Mouse (Mus musculus) right cerebral cortex, adult 2 months (tissue): ENCODE results near the gene Gla.
A peak's percentile ranks its signal among the peaks of the same experiment; 100 is the strongest.

Experiments
- DNase-seq, 2 experiments: peaks; one replicate each; pipeline ENCODE4 v3.0.0; 2021 to 2022; ENCODE audit warnings: low spot score in 2 of 2

Gla gene

DNA sequence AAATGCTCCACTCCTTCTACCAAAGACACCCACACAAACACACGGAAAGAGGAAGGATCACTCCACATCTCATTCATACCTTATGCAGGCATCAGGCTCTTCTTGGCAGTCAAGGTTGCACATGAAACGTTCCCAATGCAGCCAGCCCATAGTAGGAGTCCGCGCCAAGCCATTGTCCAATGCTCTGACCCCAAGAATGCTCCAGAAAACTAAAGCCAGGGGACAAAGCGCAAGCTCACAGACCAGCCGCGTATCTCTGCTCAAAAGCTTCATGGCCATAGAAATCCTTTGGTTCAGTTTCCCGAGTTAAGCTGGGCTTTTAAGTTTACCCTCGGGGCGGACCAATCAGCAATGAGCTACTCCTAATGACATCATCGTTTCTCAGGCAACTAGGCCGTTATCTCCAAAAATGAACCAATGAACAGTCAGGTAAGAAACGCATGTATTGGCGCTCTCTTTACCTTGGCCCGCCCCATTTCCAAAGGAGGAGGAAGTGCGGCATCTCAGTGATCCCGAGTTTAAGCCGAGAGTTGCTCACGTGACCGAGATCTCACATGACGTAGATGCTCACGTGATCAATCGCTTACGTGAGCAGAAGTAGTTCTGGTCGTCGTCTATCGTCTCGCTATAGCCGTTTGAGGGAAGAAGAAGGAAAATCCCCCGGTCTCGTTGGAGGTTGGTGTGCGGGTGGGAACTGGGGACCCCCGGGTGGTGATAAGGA is at the start of gene Gla, which contains the start of gene Hnrnph2:
Gene Gla, minus strand, starts transcription at position 467 of the 721 bp plus-strand sequence.
Gene Hnrnph2, plus strand, starts transcription at position 521 of the 721 bp plus-strand sequence.
- peak; percentile 86 to 93 for DNase-seq

DNA sequence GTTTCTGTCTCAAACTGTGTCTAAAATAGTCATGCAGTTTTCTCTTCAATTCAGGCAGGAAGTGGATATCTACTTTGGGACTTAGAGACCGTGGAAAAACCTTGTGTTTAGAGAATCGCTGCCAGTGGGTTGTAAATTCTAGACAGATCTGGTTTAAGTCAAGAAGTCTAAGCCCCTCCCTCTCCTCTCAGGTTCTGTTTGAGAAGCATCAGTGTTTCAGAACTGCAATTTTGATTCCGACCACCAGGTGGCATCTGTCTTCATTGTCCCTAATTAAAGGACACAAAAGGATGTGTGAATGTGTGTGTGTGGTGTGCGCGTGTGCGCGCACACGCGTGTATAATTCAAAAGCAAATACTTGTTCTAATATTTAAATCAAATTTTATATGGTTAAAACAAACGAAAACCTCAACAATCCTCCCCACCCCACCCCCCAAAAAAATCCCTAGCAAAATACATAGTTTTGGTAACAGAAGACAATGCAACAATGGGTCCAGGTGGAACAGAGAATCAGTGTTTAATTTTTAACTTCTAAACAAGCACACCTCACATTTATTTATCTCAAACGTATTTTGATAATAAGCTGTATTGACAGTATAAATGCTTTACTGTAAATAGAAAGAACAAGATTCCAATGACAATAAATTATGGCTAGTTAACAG is 47.2 kb upstream of the Gla start:
- DNase-seq: peak; percentile 82 to 88

DNA sequence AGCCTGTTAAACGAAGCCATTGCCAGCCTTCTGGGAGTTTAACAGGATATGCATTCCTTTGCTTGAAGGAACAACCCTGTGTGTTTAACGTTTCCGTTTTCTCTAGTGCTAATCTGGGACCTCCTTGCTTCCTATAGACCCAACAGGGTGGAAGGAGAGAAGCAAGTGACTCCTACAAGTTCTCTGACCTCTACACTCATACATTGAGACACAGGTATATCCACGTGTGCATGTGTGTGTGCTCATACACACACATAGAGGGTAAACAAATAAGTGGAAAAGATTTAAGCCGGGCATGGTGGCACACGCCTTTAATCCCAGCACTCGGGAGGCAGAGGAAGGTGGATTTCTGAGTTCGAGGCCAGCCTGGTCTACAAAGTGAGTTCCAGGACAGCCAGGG is 46.5 kb upstream of the Gla start:
- no peak for DNase-seq

DNA sequence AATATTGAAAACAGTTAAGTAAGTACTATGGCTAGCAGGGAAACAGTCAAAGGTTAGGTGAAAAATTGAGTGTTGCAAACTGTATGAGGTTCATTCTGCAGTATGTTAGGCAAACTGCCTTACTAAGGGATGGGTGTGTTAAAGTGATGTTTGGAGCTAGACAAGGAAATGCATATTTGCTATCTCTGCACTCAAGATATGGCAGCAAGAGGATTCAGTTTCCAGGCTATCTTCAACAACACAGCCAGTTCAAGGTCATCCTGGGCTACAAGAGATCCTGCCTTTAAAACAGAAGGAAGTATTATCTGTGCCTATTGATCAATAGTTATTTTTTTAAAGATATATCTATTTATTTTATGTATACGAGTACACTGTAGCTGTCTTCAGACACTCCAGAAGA is 45.4 kb upstream of the Gla start:
- no peak for DNase-seq

DNA sequence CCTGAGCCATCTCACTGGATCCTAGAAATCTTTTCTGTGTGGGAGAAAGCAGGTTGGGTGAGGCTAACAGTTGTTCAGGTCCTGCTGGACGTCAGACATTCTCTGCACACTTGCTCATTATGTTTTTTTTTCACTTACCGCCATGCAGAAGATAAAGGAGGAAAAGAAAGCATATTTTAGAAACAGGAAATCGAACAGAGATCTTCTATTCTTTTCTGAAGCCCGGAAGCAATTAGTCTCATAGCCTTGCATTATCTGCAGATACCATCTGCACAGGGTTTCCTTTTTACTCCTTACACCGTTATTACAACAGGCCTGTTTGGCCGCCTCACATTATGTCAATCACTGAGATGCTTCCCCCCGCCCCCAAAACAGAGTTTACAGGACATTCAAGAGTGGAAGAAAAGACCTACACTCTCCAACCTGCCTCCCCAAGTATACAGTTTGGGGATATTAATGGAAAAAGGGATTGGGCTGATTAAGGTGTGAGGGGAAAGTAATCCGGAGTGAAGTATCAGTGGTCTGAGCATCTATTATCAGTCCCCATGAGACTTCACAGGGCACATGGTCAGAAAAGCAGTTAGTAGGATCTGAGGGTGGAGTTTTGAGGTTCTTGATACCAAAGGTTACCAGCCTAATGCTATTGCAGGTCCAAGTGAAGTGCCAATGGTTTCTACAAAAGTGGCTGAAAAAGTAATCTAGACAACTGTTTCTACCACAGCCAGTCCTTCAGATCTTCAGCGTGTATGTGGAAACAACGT is 40.3 kb upstream of the Gla start:
- DNase-seq: no peak

DNA sequence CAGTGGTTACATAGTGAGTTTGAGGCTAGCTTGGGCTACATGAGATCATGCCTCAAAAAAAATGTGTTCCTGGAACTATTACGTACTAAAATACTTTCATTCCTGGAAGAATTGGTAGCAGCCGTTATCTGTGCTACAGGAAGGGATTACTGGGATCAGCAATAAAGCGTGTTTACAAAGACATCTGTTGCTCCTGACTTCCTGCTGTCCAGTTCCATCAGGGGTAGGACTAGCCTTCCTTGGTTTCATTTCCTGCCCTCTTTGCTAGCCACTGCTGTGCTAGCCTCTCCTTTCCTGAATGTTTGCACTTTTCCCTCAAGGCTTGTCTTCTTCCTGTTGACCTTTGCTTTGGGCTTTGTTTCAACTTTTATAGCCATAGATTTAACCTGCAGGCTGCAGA is 34.9 kb upstream of the Gla start:
- DNase-seq: no peak

DNA sequence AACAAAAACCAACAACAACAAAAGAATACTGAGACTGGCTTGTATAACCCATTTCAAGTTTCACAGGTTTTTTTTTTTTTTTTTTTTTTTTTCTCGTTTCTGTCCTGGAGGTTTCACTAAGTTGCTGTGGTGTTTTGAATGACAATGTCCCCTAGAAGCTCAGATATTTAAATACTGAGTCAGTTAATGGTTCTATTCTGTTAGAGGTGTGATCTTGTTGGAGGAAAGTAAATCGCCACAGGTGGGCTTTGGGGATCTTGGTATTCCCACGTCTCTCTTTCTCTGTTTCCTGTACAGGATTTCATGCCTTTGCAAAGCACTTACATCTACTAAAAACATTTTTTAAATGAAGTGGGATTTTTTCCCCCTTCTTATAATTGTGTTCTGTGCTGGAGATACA is 34.2 kb upstream of the Gla start:
- no peak for DNase-seq

DNA sequence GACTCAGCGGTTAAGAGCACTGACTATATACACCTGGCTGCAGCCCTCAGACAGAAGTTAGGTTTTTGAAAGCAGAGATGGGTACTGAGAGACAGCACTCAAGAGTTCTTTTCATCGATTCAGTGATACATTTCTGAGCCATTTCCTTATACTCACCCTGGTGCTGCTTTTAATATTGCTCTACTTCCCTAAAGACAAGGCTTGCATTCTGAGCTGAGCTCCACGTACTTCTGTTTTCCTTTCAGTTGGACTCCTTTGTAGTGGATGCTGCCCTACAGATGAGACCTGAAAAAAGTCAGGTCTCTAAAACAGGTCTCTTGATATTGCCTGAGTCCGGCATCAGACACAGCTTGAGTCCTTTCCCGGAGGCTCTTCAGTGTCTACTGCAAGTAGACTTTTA is 31.8 kb upstream of the Gla start:
- DNase-seq: no peak

DNA sequence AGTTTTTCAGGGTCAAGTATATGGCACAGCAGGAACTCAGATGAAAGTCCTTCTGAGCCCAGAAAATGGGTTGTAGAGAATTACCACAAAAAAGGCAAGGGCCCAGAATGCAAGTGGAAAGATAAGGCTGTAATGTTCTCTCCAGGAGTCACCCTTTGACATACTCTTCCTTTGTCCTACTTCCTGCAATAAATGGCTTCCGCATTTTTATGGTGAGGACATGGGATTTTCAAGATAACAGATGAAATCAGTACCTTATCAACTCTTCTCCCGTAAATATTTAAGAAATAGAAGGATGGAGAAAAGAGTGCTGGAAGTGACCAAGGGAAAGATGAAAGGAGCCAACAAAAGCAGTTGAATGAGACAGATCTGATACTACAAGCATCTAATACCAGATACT is 27.3 kb upstream of the Gla start:
- DNase-seq: no peak

DNA sequence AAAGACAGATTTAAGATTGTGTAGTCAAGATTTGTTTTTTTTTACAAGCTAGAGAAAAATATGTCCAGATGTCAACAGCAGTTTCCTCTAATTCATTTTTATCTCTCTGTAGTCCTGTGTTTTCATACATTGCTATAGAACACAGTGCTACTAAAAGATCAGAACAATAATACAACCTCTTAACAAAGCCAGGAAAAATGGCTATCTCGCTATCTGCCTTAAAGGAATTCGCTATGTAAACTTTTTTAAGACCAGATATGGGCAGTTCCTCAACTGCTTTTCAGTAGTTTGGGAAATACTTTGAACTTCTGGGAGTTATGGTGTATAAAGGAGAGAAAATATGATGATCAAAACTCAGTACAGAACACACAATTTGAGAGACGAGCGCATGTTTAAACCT is 22.4 kb upstream of the Gla start:
- DNase-seq: no peak

DNA sequence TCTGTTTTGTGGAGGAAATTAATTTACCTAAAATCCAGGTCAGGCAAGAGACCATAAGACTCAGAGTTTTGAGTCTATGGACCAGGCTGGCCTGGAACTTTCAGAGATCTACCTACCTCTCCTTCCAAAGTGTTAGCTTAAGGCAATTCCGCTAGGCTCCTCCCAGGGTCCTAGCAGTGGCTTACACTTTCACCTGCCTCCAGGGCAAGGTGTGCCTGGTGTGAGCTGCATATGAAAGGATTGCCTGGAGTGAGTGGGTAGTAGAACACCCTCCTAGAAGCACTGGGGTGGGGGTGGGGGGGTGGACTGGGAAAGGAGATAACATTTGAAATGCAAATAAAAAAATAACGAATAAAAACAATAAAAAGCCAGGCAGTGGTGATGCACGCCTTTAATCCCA is 20.8 kb upstream of the Gla start:
- DNase-seq: no peak

DNA sequence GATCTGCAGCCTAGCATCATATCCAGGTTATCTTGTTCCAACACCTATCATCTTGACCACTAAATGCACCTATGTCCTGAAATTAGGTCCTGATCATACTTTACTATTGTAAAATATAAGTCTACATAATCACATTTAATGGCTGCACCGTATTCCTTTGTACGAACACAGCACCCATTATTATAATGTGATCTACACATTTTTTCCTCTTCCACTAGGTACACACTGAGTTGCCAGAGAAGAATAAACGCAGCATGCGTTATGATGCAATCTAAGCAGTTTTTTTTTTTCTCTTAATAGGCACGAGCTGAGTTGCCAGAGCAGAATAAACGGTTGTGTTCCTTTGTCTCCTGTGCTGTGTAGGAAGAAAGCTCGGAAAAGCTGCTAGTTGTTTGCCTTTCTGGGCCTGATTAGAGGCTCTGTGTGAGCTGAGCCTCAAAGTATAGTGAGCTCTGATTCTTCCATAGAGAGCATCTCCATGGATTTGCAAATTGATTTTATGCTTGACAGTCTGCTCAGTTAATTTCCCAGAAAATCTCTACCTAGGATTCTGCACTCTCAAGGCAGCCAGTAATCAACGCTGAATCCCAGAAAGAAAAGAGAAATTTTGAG is 19.4 kb upstream of the Gla start:
- DNase-seq: no peak

DNA sequence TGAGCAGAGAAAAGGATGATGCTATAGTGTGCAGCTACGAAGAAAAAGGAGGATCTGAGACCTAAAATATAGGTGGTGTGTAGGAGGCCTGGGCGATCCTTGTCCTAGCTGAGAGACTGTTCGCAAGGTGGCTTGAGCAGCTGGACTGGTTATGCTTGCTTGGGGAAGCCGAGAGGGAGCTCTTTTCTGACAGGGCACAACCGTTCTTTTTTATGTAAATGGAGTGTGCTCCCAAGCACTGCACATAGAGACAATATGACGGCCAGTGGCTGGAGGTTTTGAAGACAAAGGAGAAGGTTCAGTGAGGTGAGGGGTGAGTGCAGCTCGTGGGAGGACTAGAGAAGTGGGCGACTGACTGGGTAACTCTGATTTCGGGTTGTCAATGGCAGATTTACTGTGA is 18.8 kb upstream of the Gla start:
- no peak for DNase-seq

DNA sequence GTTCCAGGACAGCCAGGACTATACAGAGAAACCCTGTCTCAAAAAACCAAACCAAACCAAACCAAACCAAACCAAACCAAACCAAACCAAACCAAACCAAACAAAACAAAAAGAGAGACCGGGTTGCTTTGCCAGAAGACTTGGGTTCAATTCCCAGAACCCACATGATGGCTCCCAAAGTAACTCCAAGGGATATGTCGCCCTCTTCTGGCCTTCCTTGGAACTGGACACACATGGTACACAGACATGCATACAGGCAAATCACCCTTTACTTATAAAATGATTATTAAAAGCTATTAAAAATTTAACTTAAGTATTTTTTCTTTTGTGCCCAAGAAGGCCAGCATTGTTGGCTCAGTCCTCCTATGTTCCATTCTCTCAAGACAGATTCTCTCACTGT is 13.4 kb upstream of the Gla start:
- no peak for DNase-seq

DNA sequence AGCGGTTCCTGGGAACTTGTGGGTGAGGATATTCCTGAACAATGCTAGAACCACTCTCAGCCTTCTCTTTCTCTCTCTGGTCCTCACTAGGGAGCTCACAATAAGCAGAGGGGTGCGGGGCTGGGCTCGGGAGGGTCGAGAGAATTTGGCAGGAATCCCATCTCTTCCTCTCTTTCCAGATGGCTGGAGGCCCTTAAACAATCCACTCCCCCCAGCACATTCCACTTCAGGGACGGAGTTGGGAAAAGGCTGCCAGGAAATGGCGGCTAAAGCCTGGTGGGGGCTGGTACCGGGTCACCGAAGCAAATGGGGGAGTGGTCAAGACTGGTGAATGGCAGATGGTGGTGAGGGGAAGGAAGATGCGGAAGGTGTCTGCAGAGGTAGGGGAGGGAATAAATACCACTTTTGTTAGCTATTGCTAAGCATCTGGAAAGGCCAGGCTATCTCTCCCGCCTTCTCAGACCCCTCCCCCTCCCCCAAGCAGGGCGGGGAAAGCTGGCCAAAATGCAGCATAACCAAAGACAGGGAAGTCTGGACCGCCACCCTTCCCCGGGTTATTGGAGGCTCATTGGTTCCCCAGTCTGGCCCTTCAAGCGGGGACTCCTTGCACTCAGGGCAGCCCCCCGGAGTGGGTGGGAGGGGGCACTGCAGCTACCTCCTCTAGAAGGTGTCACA is 11.5 kb upstream of the Gla start:
- DNase-seq: no peak

DNA sequence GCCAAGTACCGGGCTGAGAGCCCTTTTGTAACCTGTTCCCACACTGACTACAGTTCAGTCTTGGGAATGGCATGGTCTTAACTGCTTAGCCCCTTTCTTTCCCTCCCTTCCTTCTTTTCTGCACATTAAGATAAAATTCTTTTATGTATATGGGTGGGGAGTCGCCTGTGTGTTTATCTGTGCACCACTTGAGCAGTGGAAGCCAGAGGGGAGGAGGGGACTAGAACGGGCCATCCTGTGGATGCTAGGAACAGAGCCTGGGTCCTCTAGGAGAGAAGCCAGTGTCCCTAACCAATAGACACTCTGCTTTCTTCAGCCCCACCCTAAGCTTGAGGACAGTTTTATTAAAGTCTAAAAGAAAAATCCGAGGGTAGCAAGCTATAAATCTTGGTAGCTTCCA is 10.1 kb upstream of the Gla start:
- no peak for DNase-seq

DNA sequence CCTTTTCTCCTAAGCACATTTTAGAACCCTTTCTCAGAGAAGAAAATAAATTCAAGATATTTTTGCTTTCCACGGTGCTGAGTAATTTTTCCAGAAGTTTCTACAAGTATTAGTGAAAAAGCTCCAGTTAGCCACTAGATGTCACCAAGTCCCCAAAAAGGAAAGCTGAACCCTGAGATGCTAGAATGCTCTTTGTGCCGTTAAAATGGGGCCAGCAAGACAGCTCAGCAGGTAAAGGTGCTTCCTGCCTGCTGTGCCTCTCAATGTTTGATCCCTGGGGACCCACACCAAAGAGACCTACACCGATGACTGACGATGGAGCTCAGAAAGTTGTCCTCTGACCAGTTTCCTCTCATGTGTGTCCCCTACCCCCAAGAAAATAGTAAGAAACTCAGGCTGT is 8.5 kb upstream of the Gla start:
- no peak for DNase-seq

DNA sequence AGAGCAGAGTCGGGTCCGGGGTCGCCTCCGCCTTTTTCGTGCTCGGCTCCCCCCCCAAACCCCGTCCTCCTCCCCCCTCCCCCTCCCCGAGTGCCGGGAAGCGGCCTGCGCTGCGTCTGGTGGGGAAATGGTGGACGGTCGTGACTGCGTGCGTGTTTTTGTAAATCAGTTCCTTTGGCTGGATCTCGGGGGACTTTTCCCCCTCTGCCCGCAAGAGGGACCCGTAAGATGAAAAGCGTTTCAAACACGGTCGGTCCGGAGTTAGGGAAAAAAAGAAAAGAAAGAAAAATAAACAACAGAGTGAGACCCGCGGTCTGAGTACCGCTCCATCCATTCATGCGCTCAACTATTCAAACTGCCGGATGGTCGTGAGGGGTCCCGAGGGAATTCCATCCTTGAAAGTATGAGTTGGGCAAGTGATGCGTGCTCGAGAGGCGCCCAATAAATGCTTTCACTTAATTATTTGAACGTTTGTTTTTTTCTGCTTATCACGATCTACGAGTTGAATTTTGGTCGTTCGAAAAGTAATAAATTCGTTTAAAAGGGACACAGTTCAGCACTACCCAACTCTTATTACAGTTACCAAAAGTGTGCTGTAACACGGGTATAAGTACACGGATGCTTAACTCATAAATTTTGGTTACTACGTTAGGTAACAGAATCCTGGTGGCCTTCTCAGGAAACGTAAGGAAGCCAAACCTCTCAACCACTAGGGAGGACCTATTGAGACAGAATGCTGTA is 625 bp upstream of the Gla start:
- DNase-seq: no peak

DNA sequence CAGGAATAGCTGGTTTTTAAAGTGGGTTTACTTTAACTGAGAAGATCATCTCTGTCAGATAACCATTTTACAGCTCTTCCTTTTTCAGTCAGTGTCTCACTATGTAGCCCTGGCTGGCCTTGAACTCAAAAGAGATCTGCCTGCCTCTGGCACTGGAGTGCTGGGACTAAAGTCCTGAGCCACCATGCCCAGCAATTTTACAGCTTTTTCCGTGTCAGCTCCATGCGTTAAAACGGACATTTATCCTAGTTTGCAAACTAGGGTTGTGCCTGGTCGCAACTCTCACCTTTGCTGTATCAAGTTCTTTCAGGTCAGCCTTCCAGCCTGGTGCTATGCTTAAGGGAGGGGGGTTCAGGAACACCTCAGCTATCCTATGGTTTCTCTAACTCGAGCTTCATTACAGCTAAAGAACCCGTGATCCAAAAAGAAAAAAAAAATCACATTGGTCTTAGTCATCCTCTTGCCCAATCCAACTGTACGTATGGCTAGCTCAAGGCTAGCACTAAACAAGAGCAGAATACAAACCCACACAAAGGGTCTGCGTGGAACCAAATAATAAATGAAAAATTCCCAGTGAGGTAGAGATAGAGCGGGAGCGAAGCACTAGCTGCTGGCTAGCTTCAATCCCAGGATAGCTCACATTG is 881 bp downstream of the Gla start:
- no peak for DNase-seq

DNA sequence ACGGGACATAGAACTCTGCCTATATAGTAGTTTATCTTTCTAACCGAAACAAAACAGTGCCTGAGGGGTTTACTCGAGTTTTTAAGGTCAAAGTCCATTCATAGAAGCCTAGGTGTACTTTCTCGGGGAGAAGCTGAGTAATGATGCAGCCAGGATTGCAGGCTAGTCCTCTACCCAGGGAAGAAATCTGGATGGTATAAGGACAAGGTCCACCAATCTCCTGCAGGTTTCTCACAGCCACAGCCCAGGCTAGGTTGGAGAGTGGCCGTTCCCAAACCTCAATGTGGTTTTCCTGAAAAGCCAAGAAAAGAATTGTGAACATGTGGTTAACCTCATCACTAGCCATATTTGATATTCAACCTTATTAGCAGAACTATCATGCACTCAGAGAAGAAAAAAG is 11.1 kb downstream of the Gla start:
- no peak for DNase-seq

DNA sequence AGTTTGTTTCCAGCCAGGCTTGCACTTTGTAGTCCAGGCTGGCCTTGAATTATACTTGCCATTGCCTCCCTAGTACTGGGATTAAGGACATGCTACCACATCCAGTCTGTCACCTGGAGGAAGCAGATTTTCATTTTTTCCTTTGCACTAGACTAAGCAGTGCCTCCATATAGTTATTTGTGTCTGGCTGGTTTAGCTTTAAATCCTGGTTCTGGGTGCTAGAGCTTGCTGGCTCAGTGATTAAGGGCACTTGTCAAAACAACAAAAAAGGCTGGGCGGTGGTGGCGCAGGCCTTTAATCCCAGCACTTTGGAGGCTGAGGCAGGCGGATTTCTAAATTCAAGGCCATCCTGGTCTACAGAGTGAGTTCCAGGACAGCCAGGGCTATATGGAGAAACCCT is 11.9 kb downstream of the Gla start:
- DNase-seq: no peak
